Mouse (Mus musculus) heart, postnatal 14 days (tissue): Measurements from ENCODE around the gene Pmf1. TPM values are rescaled to one million over a fixed set of nuclear protein-coding genes. Genes with fewer than 3 reads are reported as not detected.
A peak's percentile ranks its signal among the peaks of the same experiment; 100 is the strongest.
"Not testable (repeated sequence)": the region's sequence is repeated elsewhere in the genome, so short reads cannot be mapped to it uniquely, and the experiment has no call there.

Experiments used
- DNase-seq, 2 experiments: peaks; one replicate each; pipeline ENCODE4 v3.0.0; 2021 to 2022
- intact Hi-C: fragments of 180-260 bp; cut with DNase I; formaldehyde crosslinking; loops from one replicate; pipeline ENCODE4 v1.15.1; 2025
- total RNA-seq, 2 experiments: library from RNA; stranded (reverse); gene quantifications; 2 replicates each; pipeline ENCODE4 v1.2.3; 2021

The Pmf1 gene
- total RNA-seq, 2 experiments from 2014 or later = 23.9 to 25.0 TPM

DNA sequence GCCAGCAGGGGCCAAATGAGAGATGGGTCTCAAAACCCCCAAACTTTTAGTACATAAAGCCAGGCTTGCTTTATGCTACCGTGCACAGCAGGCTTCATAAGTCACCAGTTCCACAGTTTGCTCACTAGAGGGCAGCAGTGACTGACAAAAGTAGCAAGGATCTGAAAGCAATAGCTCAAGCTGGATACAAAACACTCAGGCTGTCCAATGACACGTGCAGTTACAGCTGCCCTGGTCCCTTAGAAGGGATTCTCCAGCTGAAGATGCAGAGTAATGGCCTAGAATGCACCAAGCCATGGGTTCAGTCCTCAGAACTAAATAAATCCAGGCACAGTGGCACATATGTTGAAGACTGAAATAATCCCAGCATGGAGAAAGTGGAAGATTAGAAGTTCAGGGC lies 3.0 kb downstream of the Pmf1 start:
- DNase-seq = peak; percentile 63 to 79
- intact Hi-C loops = loop anchor here (1.0 to 2.0 kb wide), 3 partner anchors 56 to 116 kb away; no protein-coding TSS in a partner anchor

DNA sequence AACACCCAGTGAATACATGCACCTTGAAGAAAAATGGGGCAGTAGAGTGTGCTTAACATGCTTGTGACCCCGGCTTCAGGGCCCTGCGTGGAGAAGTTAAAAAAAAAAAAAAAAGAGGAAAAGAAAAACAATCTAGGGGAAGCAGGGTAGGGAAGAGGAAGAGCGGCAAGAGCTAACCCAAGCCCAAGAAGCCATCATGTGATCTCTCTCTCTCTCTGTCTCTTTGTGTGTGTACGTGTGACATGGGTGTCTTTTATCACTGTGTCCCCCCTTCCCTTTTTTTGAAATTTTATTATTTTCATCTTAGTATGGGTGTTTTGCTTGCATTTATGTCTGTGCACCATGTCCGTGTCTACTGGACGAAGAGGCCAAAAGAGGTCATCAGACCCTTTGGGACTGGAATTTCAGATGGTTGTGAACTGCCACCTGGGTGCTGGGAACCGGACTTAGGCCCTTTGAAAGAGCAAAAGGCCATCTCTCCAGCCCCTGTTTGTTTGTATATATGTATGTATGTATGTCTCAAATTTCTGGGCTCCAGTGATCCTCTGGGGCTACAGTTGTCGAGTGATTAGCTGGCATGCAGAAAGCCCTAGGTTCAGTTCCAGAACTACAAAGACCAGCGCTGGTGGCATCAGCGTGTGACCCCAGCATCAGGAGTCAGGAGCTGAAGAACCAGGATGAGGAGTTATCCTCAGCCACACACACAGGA lies 6.5 kb downstream of the Pmf1 start:
- no peak for DNase-seq
- intact Hi-C loops = no loop called here

DNA sequence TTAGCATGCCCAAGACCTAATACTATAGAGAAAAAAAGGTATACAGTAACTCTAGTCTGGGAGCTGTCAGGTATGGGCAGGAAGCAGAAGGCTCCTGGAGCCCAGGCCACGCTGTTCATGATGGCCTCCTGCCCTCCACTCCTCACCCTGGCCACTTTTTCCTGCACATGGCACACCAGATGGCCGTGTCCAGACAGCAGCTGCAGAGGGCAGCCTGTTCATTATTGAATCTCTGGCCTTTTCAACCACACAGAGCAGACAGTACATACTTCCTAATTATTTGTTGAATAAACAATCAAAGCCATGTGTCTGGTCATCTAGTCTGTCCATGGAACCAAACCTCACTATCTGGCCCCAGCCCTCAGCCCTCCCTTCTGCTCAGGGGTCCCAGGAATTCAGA lies 11.5 kb downstream of the Pmf1 start:
- DNase-seq = no peak
- intact Hi-C loops = no loop called here

DNA sequence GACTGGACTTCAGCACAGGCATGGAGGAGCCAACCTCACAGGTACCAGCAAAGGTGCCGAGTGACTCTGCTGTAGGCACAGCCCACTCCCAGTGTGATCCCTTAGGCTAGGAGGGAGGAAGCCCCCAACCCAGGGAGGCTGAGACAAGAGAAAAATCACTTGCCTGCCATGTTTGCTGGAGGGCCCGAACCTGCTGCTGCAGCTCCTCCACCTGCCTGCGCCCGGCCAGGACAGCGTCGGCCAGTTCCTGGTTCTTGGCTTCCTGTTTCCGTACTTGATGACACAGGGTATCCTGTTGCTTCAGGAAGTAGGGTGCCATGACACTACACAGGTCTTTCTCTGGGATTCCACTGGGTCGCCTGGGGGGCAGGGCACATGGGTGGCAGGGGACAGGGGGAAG lies 14.4 kb downstream of the Pmf1 start:
- no peak for DNase-seq
- intact Hi-C loops = no loop called here

DNA sequence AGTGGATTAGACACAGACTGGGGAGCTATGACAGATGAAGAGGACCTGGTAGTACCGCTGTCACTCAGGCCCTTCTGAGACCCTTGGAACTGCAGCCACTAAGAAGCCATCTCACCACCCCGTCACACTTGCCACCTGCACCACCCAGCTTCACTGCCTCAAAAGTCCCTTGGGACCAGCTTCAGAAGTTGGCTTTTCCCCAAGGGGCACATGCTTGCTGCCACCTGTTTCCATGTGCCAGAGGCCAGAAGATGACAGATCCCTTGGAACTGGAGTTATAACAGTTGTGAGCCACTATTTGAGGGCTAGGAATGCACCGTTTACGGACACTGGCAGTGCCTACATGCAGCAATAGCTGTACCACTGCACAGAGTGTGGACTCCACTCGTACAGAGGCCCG lies 14.8 kb downstream of the Pmf1 start:
- intact Hi-C loops = no loop called here

DNA sequence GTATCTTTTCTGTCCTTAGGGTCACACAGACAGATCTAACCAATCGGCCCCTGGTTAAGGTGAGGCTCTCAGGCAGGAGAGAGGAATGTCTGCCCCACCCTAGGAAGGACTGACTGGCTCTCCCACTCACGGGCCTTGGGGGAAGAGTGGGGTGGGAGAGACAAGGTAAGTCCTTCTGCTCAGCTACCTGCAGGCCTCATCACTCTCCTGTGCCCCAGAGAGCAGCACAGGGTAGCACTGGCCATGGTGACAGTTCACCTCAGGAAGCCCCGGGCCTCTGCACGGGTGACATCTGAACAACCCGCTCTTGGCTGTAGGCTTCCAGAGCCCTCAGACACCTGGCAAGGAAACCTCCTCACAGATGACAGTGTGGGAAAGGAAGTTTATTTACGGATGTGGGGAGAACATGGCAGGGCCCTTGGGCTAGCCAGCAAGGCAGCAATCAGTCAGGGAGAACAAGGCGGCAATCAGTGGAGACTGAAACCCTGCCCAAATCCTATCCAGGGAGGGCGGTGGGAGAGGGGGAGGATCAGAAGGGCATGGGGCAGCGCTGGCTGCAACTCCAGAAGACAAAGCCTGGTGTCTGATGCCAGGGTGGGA lies 16.3 kb downstream of the Pmf1 start:
- intact Hi-C loops = no loop called here
- DNase-seq = no peak

More for the DNA sequence above, 14.8 kb downstream of the Pmf1 start:
- no peak for DNase-seq

DNA sequence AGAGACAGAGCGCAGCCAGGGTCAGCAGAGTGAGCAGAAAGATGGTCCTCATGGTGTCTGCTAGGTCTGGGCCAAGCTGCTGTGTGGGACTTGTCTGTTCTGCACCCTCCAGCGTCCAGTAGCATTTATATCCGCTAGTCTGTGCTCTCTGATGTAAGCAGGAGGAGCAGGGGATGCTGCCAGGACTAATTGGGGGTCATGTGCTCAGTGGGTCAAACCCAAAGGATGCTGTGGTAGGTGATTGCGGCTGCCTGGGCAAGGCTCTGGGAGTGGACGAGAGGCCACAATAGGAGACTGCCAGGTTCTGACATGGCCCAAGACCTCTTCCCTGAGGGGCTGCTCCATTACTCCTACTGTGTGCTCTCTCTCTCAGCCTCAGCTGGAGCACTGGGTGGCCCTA lies 25.8 kb downstream of the Pmf1 start, which contains the start of gene Bglap:
TSS of gene Bglap (minus strand) at position 101 of the 400 bp plus-strand sequence.
- DNase-seq = no peak
- intact Hi-C loops = no loop called here

DNA sequence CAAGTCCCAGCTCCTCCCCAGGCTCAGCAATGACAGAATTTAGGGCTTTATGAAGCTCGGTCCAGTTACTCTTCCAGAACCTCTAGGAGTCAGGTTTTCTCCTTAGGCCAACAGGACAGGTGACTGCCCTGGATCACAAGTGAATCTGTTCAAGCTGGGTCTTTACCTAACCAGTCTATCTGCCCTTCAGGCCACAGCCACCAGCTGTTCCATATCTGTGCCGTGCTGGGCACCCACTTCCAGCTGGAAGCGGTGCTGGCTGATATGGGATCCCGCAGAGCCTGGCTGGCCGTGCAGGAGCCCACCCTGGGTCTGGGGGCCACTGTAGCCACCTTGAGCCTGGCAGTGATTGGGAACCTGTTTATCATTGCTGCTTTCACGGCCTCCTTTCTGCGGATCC lies 27.7 kb downstream of the Pmf1 start:
- DNase-seq, intact Hi-C loops: not testable (repeated sequence)

DNA sequence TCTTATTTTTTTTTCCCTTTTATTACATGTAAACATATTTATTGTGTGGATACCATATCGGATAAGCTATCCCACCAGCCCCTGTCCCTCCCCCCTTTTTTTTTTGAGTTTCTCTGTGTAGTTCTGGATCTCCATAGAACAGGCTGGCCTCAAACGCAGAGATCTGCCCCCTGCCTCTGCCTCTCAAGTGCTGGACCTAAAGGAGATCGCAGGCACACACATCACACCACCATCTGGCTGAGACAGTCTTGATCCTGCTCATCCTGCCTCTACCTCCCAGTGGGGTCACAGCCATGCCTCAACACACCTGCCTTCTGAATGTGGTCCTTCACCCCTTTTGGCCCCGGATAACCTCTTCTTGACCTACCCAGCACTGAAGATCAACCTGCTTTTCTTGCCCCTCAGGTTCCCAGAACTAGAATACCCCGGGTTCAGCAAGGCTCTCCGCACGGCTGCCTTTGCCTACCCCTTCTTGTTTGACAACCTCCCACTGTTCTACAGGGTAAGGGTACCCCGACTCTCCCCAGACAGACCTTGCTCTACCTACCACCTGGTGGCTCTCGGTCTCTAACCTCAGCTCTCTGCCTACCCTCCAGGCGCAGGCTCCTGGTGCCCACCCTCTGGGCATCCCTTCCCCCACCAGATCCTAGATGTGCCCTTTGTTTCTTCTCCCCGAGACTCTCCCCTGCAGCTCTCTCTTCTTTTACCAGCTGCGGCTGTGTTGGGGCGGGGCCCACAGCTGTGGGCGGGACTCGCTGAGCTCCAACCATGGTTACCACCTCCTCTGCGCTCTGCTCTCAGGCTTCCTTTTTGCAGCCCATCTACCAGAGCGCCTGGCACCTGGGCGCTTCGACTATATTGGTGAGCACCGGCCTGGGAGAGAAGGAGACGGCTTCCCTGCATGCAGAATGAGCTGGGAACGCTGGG lies 28.5 kb downstream of the Pmf1 start:
- DNase-seq, intact Hi-C loops: not testable (repeated sequence)

DNA sequence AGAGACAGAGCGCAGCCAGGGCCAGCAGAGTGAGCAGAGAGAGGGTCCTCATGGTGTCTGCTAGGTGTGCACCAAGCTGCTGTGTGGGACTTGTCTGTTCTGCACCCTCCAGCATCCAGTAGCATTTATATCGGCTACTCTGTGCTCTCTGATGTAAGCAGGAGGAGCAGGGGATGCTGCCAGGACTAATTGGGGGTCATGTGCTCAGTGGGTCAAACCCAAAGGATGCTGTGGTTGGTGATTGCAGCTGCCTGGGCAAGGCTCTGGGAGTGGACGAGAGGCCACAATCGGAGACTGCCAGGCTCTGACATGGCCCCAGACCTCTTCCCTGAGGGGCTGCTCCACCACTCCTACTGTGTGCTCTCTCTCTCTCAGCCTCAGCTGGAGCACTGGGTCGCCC lies 31.5 kb downstream of the Pmf1 start, which contains the start of gene Bglap2:
TSS of gene Bglap2 (minus strand) at position 101 of the 400 bp plus-strand sequence.
- intact Hi-C loops, DNase-seq: not testable (repeated sequence)

DNA sequence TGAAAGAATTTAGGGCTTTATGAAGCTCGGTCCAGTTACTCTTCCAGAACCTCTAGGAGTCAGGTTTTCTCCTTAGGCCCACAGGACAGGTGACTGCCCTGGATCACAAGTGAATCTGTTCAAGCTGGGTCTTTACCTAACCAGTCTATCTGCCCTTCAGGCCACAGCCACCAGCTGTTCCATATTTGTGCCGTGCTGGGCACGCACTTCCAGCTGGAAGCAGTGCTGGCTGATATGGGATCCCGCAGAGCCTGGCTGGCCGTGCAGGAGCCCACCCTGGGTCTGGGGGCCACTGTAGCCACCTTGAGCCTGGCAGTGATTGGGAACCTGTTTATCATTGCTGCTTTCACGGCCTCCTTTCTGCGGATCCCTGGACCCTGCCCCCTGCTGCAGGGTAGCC lies 33.5 kb downstream of the Pmf1 start:
- intact Hi-C loops, DNase-seq: not testable (repeated sequence)

DNA sequence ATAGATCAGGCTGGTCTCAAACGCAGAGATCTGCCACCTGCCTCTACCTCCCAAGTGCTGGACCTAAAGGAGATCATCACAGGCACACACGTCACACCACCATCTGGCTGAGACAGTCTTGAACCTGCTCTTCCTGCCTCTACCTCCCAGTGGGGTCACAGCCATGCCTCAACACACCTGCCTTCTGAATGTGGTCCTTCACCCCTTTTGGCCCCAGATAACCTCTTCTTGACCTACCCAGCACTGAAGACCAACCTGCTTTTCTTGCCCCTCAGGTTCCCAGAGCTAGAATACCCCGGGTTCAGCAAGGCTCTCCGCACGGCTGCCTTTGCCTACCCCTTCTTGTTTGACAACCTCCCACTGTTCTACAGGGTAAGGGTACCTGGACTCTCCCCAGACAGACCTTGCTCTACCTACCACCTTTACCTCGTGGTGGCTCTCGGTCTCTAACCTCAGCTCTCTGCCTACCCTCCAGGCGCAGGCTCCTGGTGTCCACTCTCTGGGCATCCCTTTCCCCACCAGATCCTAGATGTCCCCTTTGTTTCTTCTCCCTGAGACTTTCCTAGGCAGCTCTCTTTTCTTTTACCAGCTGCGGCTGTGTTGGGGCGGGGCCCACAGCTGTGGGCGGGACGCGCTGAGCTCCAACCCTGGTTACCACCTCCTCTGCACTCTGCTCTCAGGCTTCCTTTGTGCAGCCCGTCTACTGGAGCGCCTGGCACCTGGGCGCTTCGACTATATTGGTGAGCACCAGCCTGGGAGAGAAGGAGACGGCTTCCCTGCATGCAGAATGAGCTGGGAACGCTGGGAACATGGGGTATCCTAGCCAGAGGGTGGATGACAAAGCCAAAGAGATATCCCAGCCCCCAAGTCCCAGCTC lies 34.1 kb downstream of the Pmf1 start:
- intact Hi-C loops = not testable (repeated sequence)
- DNase-seq = peak in 1 of 2 experiments; percentile 23

DNA sequence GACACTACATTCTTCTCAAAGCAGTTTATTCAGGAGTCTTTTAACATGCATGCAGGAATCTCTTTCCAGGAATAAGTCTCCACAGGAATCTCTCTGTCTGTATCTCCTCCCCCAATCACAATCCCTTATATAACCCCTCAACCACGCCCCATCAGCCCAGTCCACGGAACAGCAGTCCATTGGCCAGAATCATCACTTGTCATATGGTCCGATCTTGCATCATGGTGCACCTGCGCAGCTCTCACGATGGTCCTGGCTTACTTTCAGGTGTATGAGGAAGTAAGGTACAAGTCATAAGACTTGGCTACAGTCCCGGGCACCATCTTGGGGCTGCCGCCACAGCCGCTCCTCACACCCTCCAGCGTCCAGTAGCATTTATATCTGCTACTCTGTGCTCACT lies 37.5 kb downstream of the Pmf1 start, which contains the start of gene Bglap3:
TSS of gene Bglap3 (minus strand) at position 101 of the 400 bp plus-strand sequence.
- intact Hi-C loops, DNase-seq: not testable (repeated sequence)

DNA sequence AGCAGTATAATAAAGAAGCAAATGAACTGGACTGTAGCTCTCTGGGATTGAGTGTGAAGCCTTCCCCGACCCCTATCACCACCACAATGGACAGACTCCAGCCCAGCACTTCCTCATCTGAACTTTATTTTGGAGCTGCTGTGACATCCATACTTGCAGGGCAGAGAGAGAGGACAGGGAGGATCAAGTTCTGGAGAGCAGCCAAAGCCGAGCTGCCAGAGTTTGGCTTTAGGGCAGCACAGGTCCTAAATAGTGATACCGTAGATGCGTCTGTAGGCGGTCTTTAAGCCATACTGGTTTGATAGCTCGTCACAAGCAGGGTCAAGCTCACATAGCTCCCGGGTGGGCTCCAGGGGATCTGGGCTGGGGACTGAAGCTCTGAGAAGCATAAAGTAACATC lies 41.6 kb downstream of the Pmf1 start:
- DNase-seq = peak in 1 of 2 experiments; percentile 27
- intact Hi-C loops = not testable (repeated sequence)

DNA sequence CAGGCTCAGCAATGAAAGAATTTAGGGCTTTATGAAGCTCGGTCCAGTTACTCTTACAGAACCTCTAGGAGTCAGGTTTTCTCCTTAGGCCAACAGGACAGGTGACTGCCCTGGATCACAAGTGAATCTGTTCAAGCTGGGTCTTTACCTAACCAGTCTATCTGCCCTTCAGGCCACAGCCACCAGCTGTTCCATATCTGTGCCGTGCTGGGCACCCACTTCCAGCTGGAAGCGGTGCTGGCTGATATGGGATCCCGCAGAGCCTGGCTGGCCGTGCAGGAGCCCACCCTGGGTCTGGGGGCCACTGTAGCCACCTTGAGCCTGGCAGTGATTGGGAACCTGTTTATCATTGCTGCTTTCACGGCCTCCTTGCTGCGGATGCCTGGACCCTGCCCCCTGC lies 42.6 kb downstream of the Pmf1 start:
- intact Hi-C loops, DNase-seq: not testable (repeated sequence)

DNA sequence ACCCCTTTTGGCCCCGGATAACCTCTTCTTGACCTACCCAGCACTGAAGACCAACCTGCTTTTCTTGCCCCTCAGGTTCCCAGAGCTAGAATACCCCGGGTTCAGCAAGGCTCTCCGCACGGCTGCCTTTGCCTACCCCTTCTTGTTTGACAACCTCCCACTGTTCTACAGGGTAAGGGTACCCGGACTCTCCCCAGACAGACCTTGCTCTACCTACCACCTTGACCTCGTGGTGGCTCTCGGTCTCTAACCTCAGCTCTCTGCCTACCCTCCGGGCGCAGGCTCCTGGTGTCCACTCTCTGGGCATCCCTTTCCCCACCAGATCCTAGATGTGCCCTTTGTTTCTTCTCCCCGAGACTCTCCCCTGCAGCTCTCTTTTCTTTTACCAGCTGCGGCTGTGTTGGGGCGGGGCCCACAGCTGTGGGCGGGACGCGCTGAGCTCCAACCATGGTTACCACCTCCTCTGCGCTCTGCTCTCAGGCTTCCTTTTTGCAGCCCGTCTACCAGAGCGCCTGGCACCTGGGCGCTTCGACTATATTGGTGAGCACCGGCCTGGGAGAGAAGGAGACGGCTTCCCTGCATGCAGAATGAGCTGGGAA lies 43.2 kb downstream of the Pmf1 start:
- intact Hi-C loops = not testable (repeated sequence)
- DNase-seq = peak in 1 of 2 experiments; percentile 53

DNA sequence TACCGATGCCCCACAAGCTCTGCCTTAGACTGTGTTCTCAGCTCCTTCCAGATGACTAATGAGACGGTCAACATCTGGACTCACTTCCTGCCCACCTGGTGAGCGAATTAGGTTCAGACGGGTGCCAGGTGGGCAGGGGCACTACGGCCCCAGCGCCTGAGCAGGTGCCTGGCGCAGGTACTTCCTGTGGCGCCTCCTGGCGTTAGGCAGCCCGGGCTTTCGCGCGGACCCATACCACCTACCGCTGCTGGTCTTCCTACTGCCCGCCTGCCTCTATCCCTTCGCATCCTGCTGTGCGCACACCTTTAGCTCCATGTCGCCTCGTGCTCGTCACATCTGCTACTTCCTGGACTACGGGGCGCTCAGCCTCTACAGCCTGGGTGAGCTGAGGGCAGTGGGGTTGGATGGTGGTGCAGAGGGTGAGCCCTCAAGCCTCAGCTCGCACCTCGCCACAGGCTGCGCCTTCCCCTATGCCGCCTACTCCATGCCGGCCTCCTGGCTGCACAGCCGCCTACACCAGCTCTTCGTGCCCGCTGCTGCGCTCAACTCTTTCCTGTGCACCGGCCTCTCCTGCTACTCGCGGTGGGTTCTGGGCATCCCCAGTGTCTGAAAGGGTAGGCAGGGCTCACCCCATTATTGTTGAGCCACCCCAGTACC lies 44.3 kb downstream of the Pmf1 start:
- intact Hi-C loops = no loop called here
- no peak for DNase-seq

DNA sequence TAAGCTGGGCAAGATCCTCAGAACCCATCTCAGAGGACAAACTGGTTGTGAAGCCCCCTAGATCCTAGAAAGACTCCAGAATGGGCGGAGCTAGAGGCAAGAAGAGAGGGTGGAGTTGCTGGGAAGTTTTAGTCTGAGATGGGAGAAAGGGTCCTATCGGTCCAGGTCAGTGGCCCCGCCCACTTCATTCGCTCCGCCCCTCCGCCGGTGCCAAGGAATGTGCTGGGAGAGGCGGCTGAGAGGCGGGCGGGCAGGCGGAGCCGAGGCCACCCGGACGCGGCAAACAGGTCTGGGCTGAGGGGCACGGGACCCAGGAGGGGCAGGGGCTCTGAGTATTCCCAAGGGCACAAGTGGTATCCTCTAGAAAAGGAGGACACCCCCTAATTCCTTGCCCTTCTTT lies 45.8 kb downstream of the Pmf1 start, which contains the start of gene Paqr6:
TSS of gene Paqr6 (plus strand) at position 248 of the 400 bp plus-strand sequence.
- intact Hi-C loops = no loop called here
- DNase-seq = peak; percentile 59 to 82

DNA sequence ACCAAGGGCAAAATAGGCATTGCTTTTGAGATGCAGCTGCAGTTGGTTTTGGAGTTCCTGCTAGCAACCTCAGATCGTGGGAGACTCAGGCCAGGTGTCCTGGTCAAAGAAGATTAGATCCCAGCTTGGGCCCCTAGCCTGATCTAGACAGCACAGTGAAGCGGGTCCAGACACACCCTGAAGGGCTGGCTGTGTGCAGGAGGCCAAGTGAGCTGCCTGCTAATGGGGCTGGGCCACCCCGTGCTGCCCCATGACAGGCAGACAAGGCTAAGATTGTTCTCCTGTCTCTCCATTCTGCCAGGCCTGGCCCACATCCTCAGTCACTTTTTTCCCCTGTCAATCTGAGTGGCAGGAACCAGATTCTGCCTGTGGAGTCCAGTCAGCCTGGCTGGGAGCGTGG lies 46.4 kb downstream of the Pmf1 start:
- intact Hi-C loops = no loop called here
- peak in 1 of 2 experiments; percentile 21 for DNase-seq
